Mouse (Mus musculus) brain, embryonic 14.5 days (tissue): ENCODE data around the gene Brms1.

Source experiments
- CTCF ChIP-seq: fragments of 200-500 bp; IDR thresholded peaks from 2 replicates; pipeline ENCODE4 v1.5.1; 2012; ENCODE audit warnings: inconsistent platforms, mild to moderate bottlenecking, moderate library complexity, borderline replicate concordance; ENCODE audit not compliant: insufficient read depth, insufficient read length; ENCODE audit errors: extremely low read depth
- POLR2A ChIP-seq: fragments of 200-500 bp; IDR thresholded peaks from 2 replicates; pipeline ENCODE4 v1.6.1; 2012; ENCODE audit warnings: mild to moderate bottlenecking, inconsistent platforms, borderline replicate concordance; ENCODE audit not compliant: poor library complexity, insufficient read depth, insufficient read length, severe bottlenecking; ENCODE audit errors: extremely low read depth

GRCm38 (mm10) chr19:5053909-5054308 lies 12.8 kb downstream of the Brms1 start:
- TF ChIP-seq CTCF (peak; percentile 80), POLR2A (no peak)
